Mouse (Mus musculus) heart, embryonic 16.5 days (tissue): ENCODE measurements around the gene Traf6. TPM values are rescaled to one million over a fixed set of nuclear protein-coding genes. Genes with fewer than 3 reads are reported as not detected.

Experiments
- ATAC-seq: fragments of 200-750 bp; cut with Nextera tagmentation; replicated peaks from 2 replicates; pipeline ENCODE4 v1.8.0; 2017; ENCODE audit warnings: moderate number of reproducible peaks; ENCODE audit not compliant: insufficient read depth, low FRiP score; ENCODE audit errors: extremely low read depth
- H3K27ac ChIP-seq: fragments of 300-500 bp; sonication (generic); 2 replicates; pipeline ENCODE4 v1.5.1; 2014; ENCODE audit warnings: mild to moderate bottlenecking, low read length, control low read depth, moderate library complexity
- H3K27me3 ChIP-seq: fragments of 300-500 bp; sonication (generic); 2 replicates; pipeline ENCODE4 v1.6.1; 2014; ENCODE audit warnings: low read length, mixed read lengths; ENCODE audit not compliant: control insufficient read depth, insufficient read depth
- H3K36me3 ChIP-seq: fragments of 300-500 bp; sonication (generic); 2 replicates; pipeline ENCODE4 v1.6.1; 2014; ENCODE audit not compliant: control insufficient read depth, insufficient read depth
- H3K4me1 ChIP-seq: fragments of 300-500 bp; sonication (generic); 2 replicates; pipeline ENCODE4 v1.6.1; 2014; ENCODE audit warnings: low read length, mixed read lengths; ENCODE audit not compliant: control insufficient read depth, insufficient read depth
- H3K4me2 ChIP-seq: fragments of 300-500 bp; sonication (generic); 2 replicates; pipeline ENCODE4 v1.6.1; 2014; ENCODE audit warnings: low read depth, mild to moderate bottlenecking, control low read depth, low read length
- H3K4me3 ChIP-seq: fragments of 300-500 bp; sonication (generic); 2 replicates; pipeline ENCODE4 v1.5.1; 2014; ENCODE audit warnings: mild to moderate bottlenecking, control low read depth, low read length
- H3K9ac ChIP-seq: fragments of 300-500 bp; sonication (generic); 2 replicates; pipeline ENCODE4 v1.6.1; 2014; ENCODE audit warnings: low read length, control low read depth
- H3K9me3 ChIP-seq: fragments of 300-500 bp; sonication (generic); replicated peaks from 2 replicates; pipeline ENCODE4 v1.6.1; 2016; ENCODE audit warnings: low read length; ENCODE audit not compliant: control insufficient read depth
- WGBS: fragments of 180-500 bp; shearing (Covaris S2); extraction: QIAGEN DNeasy Blood & Tissue Kit; methylation state at CpG from one replicate; pipeline ENCODE4 v1.1.7; 2014; 5-methylcytosine and 5-hydroxymethylcytosine counted together
- polyA plus RNA-seq: library from polyadenylated mRNA; unstranded; fragments of >200 nt; fragmentation: Nextera tagmentation; extraction: Ambion mirVana; gene quantifications from 2 replicates; pipeline ENCODE4 v1.2.1, GENCODE M21; 2015

Traf6 gene
- polyA plus RNA-seq, 1 experiment from 2014 or later = 6.2 TPM

GRCm38 (mm10) chr2:101652921-101653597 lies 25.2 kb upstream of the Traf6 start:
- H3K27ac ChIP-seq = no peak overlapping the region
- H3K4me3 ChIP-seq = peak overlapping the region; percentile 48
- H3K4me2 ChIP-seq = peak overlapping the region; percentile 79
- peaks cover 5% of the 10 kb centered on the region; the same call in 1 of the 2 replicates for H3K4me1 ChIP-seq
- ATAC-seq = peak; percentile 56; the same call in 1 of the 2 replicates
- H3K36me3 ChIP-seq = no peaks in the 10 kb centered on the region
- no peaks in the 10 kb centered on the region for H3K9me3 ChIP-seq
- H3K27me3 ChIP-seq = no peaks in the 10 kb centered on the region
- H3K9ac ChIP-seq = peak overlapping the region; percentile 60
- WGBS = 15% methylated on average over 14 of the region's 14 CpGs

- Histone ChIP-seq H3K27me3 (peaks cover 2% of the 10 kb centered on the region; the same call in 1 of the 2 replicates), H3K9ac (no peak overlapping the region), H3K4me1 (no peaks in the 10 kb centered on the region), H3K4me3 (no peak overlapping the region), H3K9me3 (no peaks in the 10 kb centered on the region), H3K27ac (no peak overlapping the region), H3K36me3 (no peaks in the 10 kb centered on the region), H3K4me2 (no peak overlapping the region)
- no peak for ATAC-seq
- 65% methylated on average over 2 of the region's 2 CpGs for WGBS
Observed at GRCm38 (mm10) chr2:101660536-101660935, 17.7 kb upstream of the Traf6 start.

DNA sequence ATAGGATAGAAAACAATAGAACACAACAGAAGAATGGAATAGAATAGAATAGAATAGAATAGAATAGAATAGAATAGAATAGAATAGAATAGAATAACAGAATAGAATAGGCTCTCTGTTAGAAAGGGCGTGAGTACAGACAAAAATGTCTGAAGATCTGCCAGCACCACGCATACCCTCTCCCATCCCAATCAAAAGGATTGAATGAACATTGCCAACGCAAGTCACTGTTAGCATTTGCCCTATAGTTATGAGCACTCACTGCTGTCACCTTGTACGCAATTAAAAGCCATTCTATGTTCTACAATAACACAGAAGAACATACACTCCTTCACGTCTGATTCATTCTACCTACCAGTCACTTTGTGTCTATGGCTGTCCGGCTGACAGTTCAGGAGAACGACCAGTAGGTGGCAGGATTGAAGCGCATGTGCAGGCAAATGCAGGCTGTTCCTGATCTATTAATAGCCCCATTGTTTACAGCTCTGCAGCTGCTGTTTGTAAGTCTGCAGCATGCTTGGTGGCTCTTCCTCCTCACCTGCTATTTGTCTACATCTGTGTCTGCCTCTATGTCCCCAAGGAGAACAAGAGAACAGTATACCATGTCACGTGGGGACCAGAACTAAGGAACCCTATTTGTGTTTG lies 13.0 kb upstream of the Traf6 start:
- Histone ChIP-seq H3K27me3 (peaks cover 2% of the 10 kb centered on the region; the same call in 1 of the 2 replicates), H3K4me3 (no peak overlapping the region), H3K4me1 (no peaks in the 10 kb centered on the region), H3K9me3 (no peaks in the 10 kb centered on the region), H3K27ac (no peak overlapping the region), H3K9ac (no peak overlapping the region), H3K36me3 (no peaks in the 10 kb centered on the region), H3K4me2 (no peak overlapping the region)
- ATAC-seq = peak; percentile 65; the same call in 1 of the 2 replicates
- WGBS = 23% methylated on average over 9 of the region's 9 CpGs

DNA sequence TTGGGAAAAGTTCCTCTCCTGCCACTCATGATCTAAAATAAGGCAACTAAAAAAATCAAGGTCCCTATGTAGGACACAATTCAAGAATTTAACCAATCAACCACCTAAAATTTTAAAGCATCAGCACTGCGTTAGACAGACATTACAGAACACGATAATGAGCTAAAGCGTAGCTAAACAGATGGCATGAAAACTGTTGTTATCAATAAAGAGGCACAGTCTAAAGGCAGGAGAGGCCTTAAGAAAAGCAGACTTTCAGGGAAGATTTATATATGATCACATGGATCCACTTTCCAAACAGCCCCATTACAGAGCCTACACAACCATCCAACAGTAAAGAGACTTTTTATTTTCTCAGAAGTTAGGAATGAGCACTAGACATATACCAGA lies 12.5 kb upstream of the Traf6 start:
- H3K9ac ChIP-seq = no peak overlapping the region
- H3K4me3 ChIP-seq = no peak overlapping the region
- H3K4me2 ChIP-seq = no peak overlapping the region
- H3K4me1 ChIP-seq = no peaks in the 10 kb centered on the region
- peaks cover 2% of the 10 kb centered on the region; the same call in 1 of the 2 replicates for H3K27me3 ChIP-seq
- no peak for ATAC-seq
- 87% methylated on average over 3 of the region's 3 CpGs for WGBS
- no peak overlapping the region for H3K27ac ChIP-seq
- H3K9me3 ChIP-seq = no peaks in the 10 kb centered on the region
- H3K36me3 ChIP-seq = no peaks in the 10 kb centered on the region

DNA sequence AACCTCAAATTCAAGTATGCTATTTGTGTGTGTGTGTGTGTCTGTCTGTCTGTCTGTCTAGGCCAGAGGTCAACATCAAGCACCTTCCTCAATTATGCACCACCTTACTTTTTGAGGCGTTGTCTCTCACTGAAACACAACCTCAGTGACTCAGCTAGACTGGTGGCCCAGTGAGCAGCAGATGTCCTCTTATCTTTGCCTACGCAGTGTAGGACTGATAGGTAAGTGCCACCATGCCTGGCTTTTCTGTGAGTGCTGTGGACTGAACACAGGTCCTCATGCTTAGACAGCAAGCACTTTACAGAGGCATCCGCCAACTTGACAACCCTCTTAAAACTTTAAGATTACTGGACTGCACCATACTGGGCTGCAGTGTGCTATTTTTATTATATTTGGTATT lies 9.5 kb upstream of the Traf6 start:
- Histone ChIP-seq H3K36me3 (no peaks in the 10 kb centered on the region), H3K9ac (no peak overlapping the region), H3K27ac (no peak overlapping the region), H3K4me1 (no peaks in the 10 kb centered on the region), H3K4me2 (no peak overlapping the region), H3K27me3 (peaks cover 2% of the 10 kb centered on the region; the same call in 1 of the 2 replicates), H3K4me3 (no peak overlapping the region), H3K9me3 (no peaks in the 10 kb centered on the region)
- 54% methylated on average over 3 of the region's 3 CpGs for WGBS
- ATAC-seq = no peak

GRCm38 (mm10) chr2:101673547-101673946 lies 4.7 kb upstream of the Traf6 start:
- Histone ChIP-seq H3K27ac (no peak overlapping the region), H3K36me3 (no peaks in the 10 kb centered on the region), H3K4me1 (no peaks in the 10 kb centered on the region; the same call in 1 of the 2 replicates), H3K9me3 (no peaks in the 10 kb centered on the region), H3K27me3 (no peaks in the 10 kb centered on the region), H3K4me3 (no peak overlapping the region), H3K9ac (no peak overlapping the region), H3K4me2 (no peak overlapping the region)
- ATAC-seq = no peak
- 58% methylated on average over 3 of the region's 3 CpGs for WGBS

- peak overlapping the region; percentile 97 for H3K4me3 ChIP-seq
- 8% methylated on average over 15 of the region's 15 CpGs for WGBS
Observed at GRCm38 (mm10) chr2:101679164-101679784, 1.0 kb downstream of the Traf6 start.

DNA sequence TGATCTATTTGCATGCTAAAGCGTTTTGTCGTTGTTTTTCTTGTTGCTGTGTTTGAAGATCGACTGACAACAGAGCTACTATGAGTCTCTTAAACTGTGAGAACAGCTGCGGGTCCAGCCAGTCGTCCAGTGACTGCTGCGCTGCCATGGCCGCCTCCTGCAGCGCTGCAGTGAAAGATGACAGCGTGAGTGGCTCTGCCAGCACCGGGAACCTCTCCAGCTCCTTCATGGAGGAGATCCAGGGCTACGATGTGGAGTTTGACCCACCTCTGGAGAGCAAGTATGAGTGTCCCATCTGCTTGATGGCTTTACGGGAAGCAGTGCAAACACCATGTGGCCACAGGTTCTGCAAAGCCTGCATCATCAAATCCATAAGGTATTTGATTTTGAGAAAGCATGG lies 6.2 kb downstream of the Traf6 start:
- Histone ChIP-seq H3K9ac (no peak overlapping the region), H3K4me3 (no peak overlapping the region), H3K27ac (no peak overlapping the region), H3K4me2 (no peak overlapping the region), H3K27me3 (no peaks in the 10 kb centered on the region), H3K36me3 (peaks cover 20% of the 10 kb centered on the region), H3K4me1 (peaks cover 2% of the 10 kb centered on the region), H3K9me3 (no peaks in the 10 kb centered on the region)
- no peak for ATAC-seq
- WGBS = 85% methylated on average over 12 of the region's 12 CpGs

More at GRCm38 (mm10) chr2:101679164-101679784, 1.0 kb downstream of the Traf6 start:
- Histone ChIP-seq H3K9ac (peak overlapping the region; percentile 95), H3K9me3 (no peaks in the 10 kb centered on the region), H3K27me3 (no peaks in the 10 kb centered on the region), H3K27ac (no peak overlapping the region; the same call in 1 of the 2 replicates), H3K36me3 (no peaks in the 10 kb centered on the region), H3K4me1 (peaks cover 6% of the 10 kb centered on the region), H3K4me2 (peak overlapping the region; percentile 86)
- ATAC-seq = no peak

GRCm38 (mm10) chr2:101688011-101688410 lies 9.8 kb downstream of the Traf6 start:
- peaks cover 39% of the 10 kb centered on the region for H3K36me3 ChIP-seq
- no peak overlapping the region for H3K27ac ChIP-seq
- H3K4me1 ChIP-seq = no peaks in the 10 kb centered on the region
- no peak overlapping the region for H3K4me2 ChIP-seq
- no peak overlapping the region for H3K4me3 ChIP-seq
- no peak for ATAC-seq
- no peak overlapping the region for H3K9ac ChIP-seq
- WGBS = 91% methylated on average over 5 of the region's 5 CpGs
- no peaks in the 10 kb centered on the region for H3K9me3 ChIP-seq
- H3K27me3 ChIP-seq = no peaks in the 10 kb centered on the region
